Mouse (Mus musculus): ENCODE data around the gene Myo9b. TPM values are rescaled to one million over a fixed set of nuclear protein-coding genes. Genes with fewer than 3 reads are reported as not detected.
A peak's percentile ranks its signal among the peaks of the same experiment; 100 is the strongest.
"Not testable (repeated sequence)": the region's sequence is repeated elsewhere in the genome, so short reads cannot be mapped to it uniquely, and the experiment has no call there.

Gene Myo9b
- polyA plus RNA-seq, 1 experiment from 2014 or later = 17.4 TPM

DNA sequence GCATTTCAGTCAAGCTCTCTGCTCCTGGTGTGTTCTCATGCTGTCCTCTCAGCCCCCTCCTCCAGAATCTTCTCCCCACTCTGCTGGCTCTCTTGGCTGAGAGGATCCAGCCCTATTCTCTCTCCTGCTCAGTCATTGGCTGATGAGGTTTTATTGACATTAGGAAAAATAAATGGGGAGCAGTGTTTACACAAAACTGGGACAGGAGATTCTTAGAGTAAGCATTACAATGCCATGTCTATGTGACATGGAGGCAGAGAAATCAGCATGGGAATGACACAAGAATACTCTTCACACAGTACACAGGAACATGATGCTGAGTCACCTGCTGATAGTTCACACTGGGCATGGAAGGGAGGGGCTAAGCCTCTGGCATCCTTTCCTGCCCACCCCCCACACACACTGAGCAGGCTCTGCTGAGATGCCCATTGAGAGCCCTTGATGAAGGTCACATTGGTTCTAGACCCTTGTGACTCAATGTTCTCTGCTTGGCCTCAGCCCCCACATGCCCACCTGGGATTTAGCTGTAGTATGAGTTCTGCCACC, 44.0 kb downstream of the Myo9b start:
- Histone ChIP-seq H3K4me1 (replicated peaks; ENCODE audit: control insufficient read depth, insufficient read depth, low read length) (no peaks in the 10 kb centered on the region), H3K4me3 (ENCODE audit: low read depth, low read length) (no peak overlapping the region), H3K36me3 (ENCODE audit: control insufficient read depth, insufficient read depth, low read length) (no peaks in the 10 kb centered on the region), H3K9me3 (ENCODE audit: control insufficient read depth, low read length) (no peaks in the 10 kb centered on the region), H3K4me2 (replicated peaks; ENCODE audit: low read depth, low read length) (no peak overlapping the region), H3K27ac (ENCODE audit: low read depth, low read length) (no peak overlapping the region), H3K27me3 (ENCODE audit: control insufficient read depth, insufficient read depth, low read length) (no peaks in the 10 kb centered on the region), H3K9ac (ENCODE audit: low read depth, low read length) (no peak overlapping the region)
- ATAC-seq (ENCODE audit: low FRiP score) (no peak), DNase-seq (ENCODE audit: low spot score) (no peak)

DNA sequence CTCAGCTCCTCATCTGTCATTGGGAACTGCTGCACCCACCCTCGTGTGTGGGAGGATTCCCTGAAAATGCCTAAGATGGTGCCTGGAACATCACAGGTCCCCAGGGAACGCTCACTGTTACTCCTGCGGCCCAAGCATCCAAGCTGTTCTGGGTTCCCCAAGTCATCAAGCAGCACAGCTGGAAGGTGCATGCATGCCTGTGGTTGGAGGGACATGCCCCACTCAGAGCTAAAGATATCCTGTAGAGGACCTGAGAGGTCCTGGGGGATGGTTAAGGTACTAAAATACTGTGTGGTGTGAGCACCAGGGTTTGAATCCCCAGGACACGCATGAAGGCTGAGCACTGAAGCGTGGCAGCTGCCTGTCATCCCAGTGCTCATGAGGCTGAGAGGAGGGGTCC, 46.1 kb downstream of the Myo9b start:
- H3K9ac ChIP-seq (ENCODE audit: low read depth, low read length); DNase-seq (ENCODE audit: low spot score); ATAC-seq (ENCODE audit: low FRiP score); H3K4me1 ChIP-seq (replicated peaks; ENCODE audit: control insufficient read depth, insufficient read depth, low read length); H3K4me3 ChIP-seq (ENCODE audit: low read depth, low read length); H3K27me3 ChIP-seq (ENCODE audit: control insufficient read depth, insufficient read depth, low read length); H3K27ac ChIP-seq (ENCODE audit: low read depth, low read length); H3K9me3 ChIP-seq (ENCODE audit: control insufficient read depth, low read length); H3K4me2 ChIP-seq (replicated peaks; ENCODE audit: low read depth, low read length); H3K36me3 ChIP-seq (ENCODE audit: control insufficient read depth, insufficient read depth, low read length): not testable (repeated sequence)
- 86% methylated on average over 5 of the region's 5 CpGs for WGBS

DNA sequence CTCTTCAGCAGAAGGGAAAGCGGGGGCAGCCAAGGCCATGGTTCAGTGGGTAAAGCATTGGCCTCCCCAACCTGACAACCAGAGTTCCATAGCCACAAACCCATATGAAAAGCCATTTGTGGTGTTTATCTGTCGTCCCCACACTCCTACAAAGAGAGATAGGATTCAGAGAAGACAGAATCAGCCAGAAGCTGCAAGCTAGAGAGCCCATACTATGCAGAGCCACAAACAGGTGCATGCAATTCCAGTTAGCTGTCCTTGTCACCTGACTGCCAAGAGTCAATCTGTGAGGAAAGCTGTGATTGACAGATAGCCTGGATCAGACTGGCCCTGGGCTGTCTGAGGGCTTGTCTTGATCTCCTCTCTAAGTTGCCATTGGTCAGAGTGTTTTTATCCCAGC, 47.2 kb downstream of the Myo9b start:
- not testable (repeated sequence) for H3K4me3 ChIP-seq (ENCODE audit: low read depth, low read length); H3K9ac ChIP-seq (ENCODE audit: low read depth, low read length); H3K27ac ChIP-seq (ENCODE audit: low read depth, low read length); H3K4me1 ChIP-seq (replicated peaks; ENCODE audit: control insufficient read depth, insufficient read depth, low read length); H3K9me3 ChIP-seq (ENCODE audit: control insufficient read depth, low read length); DNase-seq (ENCODE audit: low spot score); H3K27me3 ChIP-seq (ENCODE audit: control insufficient read depth, insufficient read depth, low read length); H3K4me2 ChIP-seq (replicated peaks; ENCODE audit: low read depth, low read length); H3K36me3 ChIP-seq (ENCODE audit: control insufficient read depth, insufficient read depth, low read length); ATAC-seq (ENCODE audit: low FRiP score)
- 95% methylated on average over 2 of the region's 2 CpGs for WGBS

DNA sequence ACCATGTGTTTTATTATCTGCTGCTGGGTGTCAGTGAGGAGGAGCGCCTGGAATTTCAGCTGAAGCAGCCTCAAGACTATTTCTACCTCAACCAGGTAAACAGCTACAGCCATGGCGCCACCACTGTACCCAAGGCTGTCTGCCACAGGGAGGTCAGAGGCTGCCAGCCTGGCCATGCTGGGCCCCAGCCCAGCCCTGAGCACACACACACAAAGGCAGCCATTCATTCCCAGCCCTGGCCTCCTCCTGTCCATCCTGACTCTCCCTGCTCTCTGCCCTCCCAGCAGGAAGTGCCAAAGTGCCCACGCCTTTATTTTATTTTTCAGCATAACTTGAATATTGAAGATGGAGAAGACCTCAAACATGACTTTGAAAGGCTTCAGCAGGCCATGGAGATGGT, 50.4 kb downstream of the Myo9b start:
- DNase-seq (ENCODE audit: low spot score) = no peak
- WGBS = 86% methylated on average over 3 of the region's 3 CpGs
- Histone ChIP-seq H3K36me3 (ENCODE audit: control insufficient read depth, insufficient read depth, low read length) (peaks cover 8% of the 10 kb centered on the region; the same call in 1 of the 2 replicates), H3K4me2 (replicated peaks; ENCODE audit: low read depth, low read length) (no peak overlapping the region), H3K9me3 (ENCODE audit: control insufficient read depth, low read length) (no peaks in the 10 kb centered on the region), H3K27ac (ENCODE audit: low read depth, low read length) (no peak overlapping the region), H3K27me3 (ENCODE audit: control insufficient read depth, insufficient read depth, low read length) (no peaks in the 10 kb centered on the region), H3K9ac (ENCODE audit: low read depth, low read length) (no peak overlapping the region), H3K4me3 (ENCODE audit: low read depth, low read length) (no peak overlapping the region), H3K4me1 (replicated peaks; ENCODE audit: control insufficient read depth, insufficient read depth, low read length) (no peaks in the 10 kb centered on the region)
- no peak for ATAC-seq (ENCODE audit: low FRiP score)

DNA sequence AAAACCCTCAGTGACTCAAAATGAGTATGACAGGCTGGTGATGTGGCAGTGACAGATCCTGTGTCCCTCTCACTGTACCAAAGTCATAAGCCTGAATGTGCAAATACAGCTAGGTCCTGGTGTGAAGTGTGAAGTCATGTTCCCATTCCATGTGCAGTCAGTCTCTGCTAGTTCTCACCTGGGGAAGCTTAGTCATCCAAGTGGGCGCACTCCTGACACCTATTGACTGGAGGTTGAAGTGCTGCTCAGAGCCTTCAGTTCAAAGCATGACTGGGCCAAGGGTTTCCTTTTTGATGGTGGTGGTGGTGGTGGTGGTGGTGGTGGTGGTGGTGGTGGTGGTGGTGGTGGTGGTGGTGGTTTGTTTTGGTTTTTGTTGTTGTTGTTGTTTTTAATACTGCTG, 52.3 kb downstream of the Myo9b start:
- Histone ChIP-seq H3K4me3 (ENCODE audit: low read depth, low read length) (no peak overlapping the region), H3K36me3 (ENCODE audit: control insufficient read depth, insufficient read depth, low read length) (peaks cover 8% of the 10 kb centered on the region; the same call in 1 of the 2 replicates), H3K4me1 (replicated peaks; ENCODE audit: control insufficient read depth, insufficient read depth, low read length) (no peaks in the 10 kb centered on the region), H3K27me3 (ENCODE audit: control insufficient read depth, insufficient read depth, low read length) (no peaks in the 10 kb centered on the region), H3K9ac (ENCODE audit: low read depth, low read length) (no peak overlapping the region), H3K27ac (ENCODE audit: low read depth, low read length) (no peak overlapping the region), H3K4me2 (replicated peaks; ENCODE audit: low read depth, low read length) (no peak overlapping the region), H3K9me3 (ENCODE audit: control insufficient read depth, low read length) (no peaks in the 10 kb centered on the region)
- no peak for ATAC-seq (ENCODE audit: low FRiP score)
- 100% methylated on average over 1 of the region's 1 CpGs for WGBS
- DNase-seq (ENCODE audit: low spot score) = no peak

DNA sequence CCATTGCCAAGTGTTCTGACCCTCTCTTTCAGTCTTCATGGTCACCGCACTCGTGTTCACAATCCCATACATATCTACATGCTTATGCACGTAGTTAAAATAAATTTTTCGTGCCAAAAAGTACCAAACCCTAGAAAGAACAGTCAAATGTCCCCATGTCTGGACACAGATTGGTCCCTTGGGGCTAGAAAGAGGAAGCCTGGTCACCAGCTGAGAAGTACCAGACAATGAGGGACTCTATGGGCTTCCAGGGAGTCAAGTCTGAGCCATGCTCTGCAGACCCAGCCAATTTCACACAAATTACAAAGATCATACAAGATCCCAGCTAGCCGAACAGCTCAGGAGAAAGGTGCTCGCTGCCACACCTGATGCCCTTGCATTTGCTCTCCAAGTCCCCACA, 65.3 kb downstream of the Myo9b start:
- H3K36me3 ChIP-seq (ENCODE audit: control insufficient read depth, insufficient read depth, low read length); DNase-seq (ENCODE audit: low spot score); H3K27ac ChIP-seq (ENCODE audit: low read depth, low read length); ATAC-seq (ENCODE audit: low FRiP score); H3K9me3 ChIP-seq (ENCODE audit: control insufficient read depth, low read length); H3K9ac ChIP-seq (ENCODE audit: low read depth, low read length); H3K4me1 ChIP-seq (replicated peaks; ENCODE audit: control insufficient read depth, insufficient read depth, low read length); H3K4me3 ChIP-seq (ENCODE audit: low read depth, low read length); H3K27me3 ChIP-seq (ENCODE audit: control insufficient read depth, insufficient read depth, low read length); H3K4me2 ChIP-seq (replicated peaks; ENCODE audit: low read depth, low read length): not testable (repeated sequence)
- 92% methylated on average over 6 of the region's 6 CpGs for WGBS

DNA sequence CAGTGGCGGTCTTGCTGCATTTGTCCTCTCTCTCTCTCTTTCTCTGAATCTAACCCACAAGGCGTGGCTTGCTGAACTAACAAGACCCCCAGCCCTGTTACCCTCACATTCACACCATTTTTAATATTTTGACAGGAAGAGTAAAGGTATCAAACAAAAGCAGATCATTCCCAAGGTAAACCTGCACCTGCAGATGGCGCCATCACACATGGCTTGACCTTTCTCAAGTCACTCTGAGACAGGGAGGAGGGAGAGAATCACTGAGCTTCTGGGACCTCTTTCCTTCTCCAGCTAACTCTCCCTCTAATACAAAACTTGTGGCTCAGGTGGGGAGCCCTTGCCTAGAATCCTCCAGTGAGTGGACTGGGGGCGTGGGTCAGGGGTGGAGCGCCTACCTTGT, 68.1 kb downstream of the Myo9b start:
- ATAC-seq (ENCODE audit: low FRiP score) (no peak), DNase-seq (ENCODE audit: low spot score) (peak; percentile 57)
- Histone ChIP-seq H3K4me3 (ENCODE audit: low read depth, low read length) (no peak overlapping the region), H3K4me2 (replicated peaks; ENCODE audit: low read depth, low read length) (no peak overlapping the region), H3K36me3 (ENCODE audit: control insufficient read depth, insufficient read depth, low read length) (0 out of 2 replicates have a peak, but pooled peaks cover 2% of the 10 kb centered on the region), H3K27me3 (ENCODE audit: control insufficient read depth, insufficient read depth, low read length) (no peaks in the 10 kb centered on the region), H3K27ac (ENCODE audit: low read depth, low read length) (no peak overlapping the region), H3K4me1 (replicated peaks; ENCODE audit: control insufficient read depth, insufficient read depth, low read length) (no peaks in the 10 kb centered on the region), H3K9me3 (ENCODE audit: control insufficient read depth, low read length) (no peaks in the 10 kb centered on the region), H3K9ac (ENCODE audit: low read depth, low read length) (no peak overlapping the region)
- 75% methylated on average over 5 of the region's 5 CpGs for WGBS

DNA sequence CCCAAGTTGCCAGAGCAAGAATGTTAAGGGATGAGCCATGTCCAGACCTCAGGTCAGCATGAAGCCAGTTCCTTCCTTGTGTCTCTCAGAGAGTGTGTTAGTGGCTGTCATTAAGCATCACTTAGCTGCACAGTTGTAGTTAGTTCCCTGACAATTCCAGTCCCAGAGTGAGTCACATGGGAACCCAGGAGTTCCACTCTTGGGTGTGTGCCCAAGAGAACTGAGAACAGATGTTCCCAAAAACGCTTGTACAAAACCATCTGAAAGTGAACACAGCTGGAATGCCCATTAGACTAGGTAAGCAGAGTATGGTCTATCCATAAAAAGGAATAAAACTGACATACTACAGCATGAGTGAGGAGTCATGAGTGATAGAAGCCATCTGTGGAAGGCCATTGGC, 74.1 kb downstream of the Myo9b start:
- H3K27me3 ChIP-seq (ENCODE audit: control insufficient read depth, insufficient read depth, low read length) = no peaks in the 10 kb centered on the region
- H3K4me2 ChIP-seq (replicated peaks; ENCODE audit: low read depth, low read length) = no peak overlapping the region
- no peak overlapping the region for H3K27ac ChIP-seq (ENCODE audit: low read depth, low read length)
- ATAC-seq (ENCODE audit: low FRiP score) (no peak), DNase-seq (ENCODE audit: low spot score) (no peak)
- H3K9ac ChIP-seq (ENCODE audit: low read depth, low read length) = no peak overlapping the region
- no peak overlapping the region for H3K4me3 ChIP-seq (ENCODE audit: low read depth, low read length)
- WGBS = 88% methylated on average over 1 of the region's 1 CpGs
- H3K4me1 ChIP-seq (replicated peaks; ENCODE audit: control insufficient read depth, insufficient read depth, low read length) = no peaks in the 10 kb centered on the region
- H3K36me3 ChIP-seq (ENCODE audit: control insufficient read depth, insufficient read depth, low read length) = peaks cover 15% of the 10 kb centered on the region
- H3K9me3 ChIP-seq (ENCODE audit: control insufficient read depth, low read length) = no peaks in the 10 kb centered on the region

DNA sequence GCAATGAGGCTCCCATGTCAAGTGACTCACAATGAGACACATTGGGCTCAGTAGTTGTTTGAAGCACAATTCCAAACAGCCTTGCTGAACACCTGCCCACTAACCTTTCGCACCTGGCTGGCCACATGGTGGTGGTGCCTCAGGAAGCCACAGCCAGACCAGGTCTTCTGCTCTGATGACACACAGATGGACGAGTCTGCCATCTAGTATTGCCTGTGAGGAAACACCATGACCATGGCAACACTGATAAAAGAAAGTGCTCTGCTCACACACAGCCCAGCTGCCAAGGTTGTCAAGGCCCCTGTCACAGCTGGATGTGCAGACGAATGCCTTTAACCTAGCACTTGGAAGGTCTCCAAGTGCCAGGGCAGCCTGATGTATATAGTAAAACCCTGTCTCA, 78.6 kb downstream of the Myo9b start:
- Histone ChIP-seq H3K4me1 (replicated peaks; ENCODE audit: control insufficient read depth, insufficient read depth, low read length) (no peaks in the 10 kb centered on the region), H3K4me3 (ENCODE audit: low read depth, low read length) (no peak overlapping the region), H3K36me3 (ENCODE audit: control insufficient read depth, insufficient read depth, low read length) (peaks cover 16% of the 10 kb centered on the region), H3K9me3 (ENCODE audit: control insufficient read depth, low read length) (no peaks in the 10 kb centered on the region), H3K9ac (ENCODE audit: low read depth, low read length) (no peak overlapping the region), H3K4me2 (replicated peaks; ENCODE audit: low read depth, low read length) (no peak overlapping the region), H3K27ac (ENCODE audit: low read depth, low read length) (no peak overlapping the region), H3K27me3 (ENCODE audit: control insufficient read depth, insufficient read depth, low read length) (no peaks in the 10 kb centered on the region)
- no peak for ATAC-seq (ENCODE audit: low FRiP score)
- 80% methylated on average over 3 of the region's 3 CpGs for WGBS
- DNase-seq (ENCODE audit: low spot score) = no peak

Measured in hindbrain, embryonic 11.5 days (tissue).